Mouse (Mus musculus): Measurements from ENCODE around the gene Dhx9.
A peak's percentile ranks its signal among the peaks of the same experiment; 100 is the strongest.
"Not testable (repeated sequence)": the region's sequence is repeated elsewhere in the genome, so short reads cannot be mapped to it uniquely, and the experiment has no call there.

Gene Dhx9

GRCm38 (mm10) chr1:153487500-153487879 lies at the start of gene Dhx9:
Dhx9 (minus strand) TSS chr1:153487660.
- DNase-seq (ENCODE audit: low spot score in 2 of 2): peak; percentile 97 to 98

GRCm38 (mm10) chr1:153535611-153536010 lies 48.2 kb upstream of the Dhx9 start:
- peak in 1 of 2 experiments; percentile 20 for DNase-seq (ENCODE audit: low spot score in 2 of 2)

- not testable (repeated sequence) for DNase-seq (ENCODE audit: low spot score in 2 of 2)
These were observed 45.4 kb upstream of the Dhx9 start for GRCm38 (mm10) chr1:153532896-153533295.

DNA sequence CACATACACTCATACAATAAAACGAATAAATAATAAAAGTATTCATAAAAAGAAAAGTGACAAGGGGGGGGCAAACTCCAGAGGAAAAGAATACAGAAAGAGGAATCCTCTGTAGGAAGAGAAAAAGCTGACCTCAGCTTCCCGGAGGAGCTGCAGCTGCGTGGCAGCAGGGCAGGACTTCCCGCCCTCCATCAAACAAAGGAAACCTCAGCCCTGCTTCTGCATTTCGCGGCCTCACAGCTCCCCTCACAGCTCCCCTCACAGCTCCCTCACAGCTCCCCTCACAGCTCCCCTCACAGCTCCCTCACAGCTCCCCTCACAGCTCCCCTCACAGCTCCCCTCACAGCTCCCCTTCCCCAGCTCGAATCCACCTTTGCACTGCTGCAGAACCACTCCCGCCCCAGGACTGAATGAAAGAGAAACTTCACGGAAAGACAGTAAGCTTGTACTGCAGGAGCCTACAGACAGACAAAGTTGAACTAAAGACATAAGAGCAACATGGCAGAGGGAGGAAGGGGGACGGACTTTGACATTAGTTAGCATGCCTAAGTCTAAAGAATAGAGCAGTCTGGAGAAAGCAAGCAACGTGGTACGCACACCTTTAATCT lies 44.9 kb upstream of the Dhx9 start:
- DNase-seq (ENCODE audit: low spot score in 2 of 2): peak; percentile 17 to 22

GRCm38 (mm10) chr1:153531677-153532233 lies 44.3 kb upstream of the Dhx9 start:
- DNase-seq (ENCODE audit: low spot score in 2 of 2): no peak

GRCm38 (mm10) chr1:153522116-153522515 lies 34.7 kb upstream of the Dhx9 start:
- DNase-seq (ENCODE audit: low spot score in 2 of 2): no peak

DNA sequence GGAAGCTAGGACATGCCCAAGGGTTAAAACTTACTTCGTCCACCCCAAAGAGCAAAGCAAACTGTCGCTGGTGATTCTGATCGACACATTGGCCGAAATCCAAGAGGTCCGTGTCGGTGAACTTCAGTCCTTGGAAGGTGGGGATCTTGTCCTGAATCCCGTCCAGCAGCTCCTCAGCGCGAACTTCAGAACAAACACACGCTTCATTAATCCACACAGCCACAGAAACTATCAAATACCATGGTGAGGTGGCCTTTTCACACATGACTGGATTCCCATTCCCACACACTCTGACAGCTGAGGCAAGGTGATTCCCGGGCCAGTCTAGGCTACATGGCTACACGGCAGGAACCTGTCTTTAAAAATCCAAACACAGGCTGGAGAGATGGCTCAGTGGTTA lies 27.9 kb upstream of the Dhx9 start:
- DNase-seq (ENCODE audit: low spot score in 2 of 2): no peak

DNA sequence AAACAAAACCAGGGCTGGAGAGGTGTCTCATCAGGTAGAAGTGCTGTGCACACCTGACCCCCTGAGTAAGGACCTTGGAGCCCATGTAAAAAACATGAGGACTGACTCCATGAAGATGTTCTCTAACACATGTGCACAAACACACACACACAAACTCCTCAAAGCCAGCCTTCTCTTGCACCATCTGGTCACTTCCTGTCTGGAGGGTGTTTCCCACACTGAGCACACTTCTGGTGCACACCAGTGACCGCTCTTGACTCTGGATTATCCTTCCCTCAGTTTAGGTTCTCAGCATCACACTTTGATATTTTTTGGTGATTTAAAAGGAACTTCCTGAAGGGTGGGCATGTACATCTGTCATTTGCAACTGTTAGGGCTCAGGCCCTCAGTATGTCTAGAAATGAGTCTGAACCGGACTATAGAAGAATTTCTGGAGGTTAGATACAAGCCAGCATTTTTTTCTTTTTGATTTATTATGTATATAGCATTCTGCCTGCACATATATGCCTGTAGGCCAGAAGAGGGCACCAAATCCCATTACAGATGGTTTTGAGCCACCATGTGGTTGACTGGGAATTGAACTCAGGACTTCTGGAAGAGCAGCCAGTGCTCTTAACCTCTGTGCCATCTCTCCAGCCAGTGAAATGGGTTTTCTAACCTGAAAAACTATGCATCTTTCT lies 23.0 kb upstream of the Dhx9 start:
- DNase-seq (ENCODE audit: low spot score in 2 of 2): no peak

GRCm38 (mm10) chr1:153509569-153509968 lies 22.1 kb upstream of the Dhx9 start:
- DNase-seq (ENCODE audit: low spot score in 2 of 2): not testable (repeated sequence)

DNA sequence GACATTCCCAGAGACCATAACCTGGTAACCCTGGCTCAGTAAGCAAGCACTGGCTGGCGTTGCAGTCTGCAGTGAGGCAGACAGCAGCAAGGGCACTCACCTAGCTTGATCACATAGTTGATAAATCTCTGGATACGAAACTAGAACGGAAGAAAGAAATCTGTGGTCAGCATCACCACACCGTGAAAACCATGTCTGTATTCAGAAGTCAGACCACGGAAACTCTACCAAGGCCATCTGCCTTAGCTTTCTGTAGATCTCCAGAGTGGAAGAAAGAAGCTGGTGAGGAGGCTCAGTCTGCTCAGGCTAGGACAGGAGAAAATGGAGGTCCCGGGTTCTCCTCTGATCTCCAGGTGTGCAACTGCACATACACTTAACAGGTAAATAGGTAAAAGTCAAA lies 21.6 kb upstream of the Dhx9 start:
- no peak for DNase-seq (ENCODE audit: low spot score in 2 of 2)

- no peak for DNase-seq (ENCODE audit: low spot score in 2 of 2)
These were observed 18.8 kb upstream of the Dhx9 start for GRCm38 (mm10) chr1:153506266-153506665.

DNA sequence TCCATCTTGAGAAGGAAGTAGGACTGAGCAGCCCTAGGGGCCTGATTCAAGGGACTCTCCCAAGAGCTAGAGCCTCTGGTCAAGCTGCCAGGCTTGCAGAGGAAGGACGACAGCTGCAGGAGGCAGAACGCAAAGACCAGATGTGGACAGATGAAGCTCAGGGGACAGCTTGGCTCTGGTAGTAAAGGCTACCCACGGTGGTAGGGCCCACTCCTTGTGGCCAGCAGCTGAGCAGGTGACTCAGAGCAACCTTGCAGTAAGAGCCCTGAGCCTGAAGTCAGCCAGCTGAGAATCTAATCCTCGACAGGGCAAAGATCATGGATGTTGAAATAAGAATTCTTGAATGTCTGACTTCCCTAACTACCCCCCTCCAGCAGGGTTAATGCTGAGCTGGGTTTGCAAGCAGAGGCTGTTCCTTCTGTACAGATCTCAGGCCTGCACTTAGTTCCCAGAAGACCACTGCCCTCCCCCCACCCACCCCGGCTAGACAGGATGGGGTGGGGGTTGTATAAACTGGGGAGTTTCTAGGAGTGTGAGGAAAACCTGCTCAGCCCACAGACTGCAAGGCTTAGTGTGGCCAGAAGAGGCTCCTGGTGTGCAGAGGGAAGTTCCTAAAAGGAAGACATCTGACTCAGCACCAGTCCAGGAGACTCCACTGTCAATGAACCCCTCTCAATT lies 14.3 kb upstream of the Dhx9 start:
- DNase-seq (ENCODE audit: low spot score in 2 of 2): no peak

DNA sequence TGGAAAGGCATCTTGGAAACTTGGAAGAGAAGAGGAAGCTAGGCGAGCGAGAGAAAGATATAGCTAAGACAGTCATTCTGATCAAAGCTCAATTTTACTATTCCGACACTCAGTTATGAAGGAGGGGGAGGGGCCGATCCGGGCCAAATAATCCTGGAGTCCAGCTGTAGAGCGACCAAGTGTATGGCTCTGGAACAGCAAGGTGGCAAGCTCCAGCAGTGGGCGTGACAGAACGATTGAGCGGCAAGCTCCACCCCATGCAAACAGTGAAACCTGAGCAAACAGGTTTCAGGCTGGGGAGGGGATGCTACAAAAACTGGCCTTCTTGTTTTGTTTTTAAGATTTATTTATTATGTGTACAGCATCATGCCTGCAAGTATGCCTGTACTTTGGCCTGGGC lies 12.6 kb upstream of the Dhx9 start:
- no peak for DNase-seq (ENCODE audit: low spot score in 2 of 2)

- DNase-seq (ENCODE audit: low spot score in 2 of 2): no peak
These were observed 8.6 kb upstream of the Dhx9 start for GRCm38 (mm10) chr1:153496030-153496429.

DNA sequence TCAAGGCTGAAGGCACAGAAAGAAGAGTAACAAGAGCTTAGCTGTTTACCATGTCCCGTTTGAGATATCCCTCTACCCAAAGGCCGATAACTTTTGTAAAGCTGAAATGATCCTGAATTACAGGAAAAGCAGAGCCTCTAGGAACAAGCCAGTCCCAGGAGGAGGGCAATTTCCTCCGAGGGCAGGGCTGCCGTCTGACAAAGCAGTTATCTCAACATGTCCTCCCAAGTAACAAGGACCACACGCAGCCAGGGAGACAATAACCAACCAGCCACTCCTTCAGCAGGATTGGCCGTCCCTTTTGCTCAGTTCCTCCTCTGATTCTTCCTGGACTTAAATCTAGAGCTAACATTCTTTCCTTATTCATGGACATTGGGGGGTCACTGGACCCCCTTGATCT lies 6.5 kb upstream of the Dhx9 start:
- no peak for DNase-seq (ENCODE audit: low spot score in 2 of 2)

GRCm38 (mm10) chr1:153493338-153493737 lies 5.9 kb upstream of the Dhx9 start:
- DNase-seq (ENCODE audit: low spot score in 2 of 2): no peak

DNA sequence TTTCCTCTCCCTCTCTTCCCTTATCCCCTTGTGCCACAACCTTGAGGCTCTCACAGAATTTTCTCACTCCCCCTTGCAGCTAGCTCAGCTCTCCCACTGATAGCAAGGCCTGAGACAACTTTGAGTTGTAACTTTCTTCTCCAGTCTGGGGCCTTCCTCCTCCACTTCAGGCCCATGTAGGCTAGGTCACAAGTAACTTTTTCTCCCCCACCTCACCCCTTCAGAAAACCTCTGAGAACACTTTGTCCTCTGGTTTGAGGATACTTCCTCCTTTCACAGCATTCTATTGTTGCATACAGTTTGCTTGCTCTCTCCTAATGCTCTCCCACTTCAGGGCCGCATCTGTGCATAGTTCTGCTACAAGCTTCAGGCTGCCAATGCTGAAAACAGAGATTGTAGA lies 4.4 kb upstream of the Dhx9 start:
- peak; percentile 65 to 79 for DNase-seq (ENCODE audit: low spot score in 2 of 2)

GRCm38 (mm10) chr1:153491345-153491744 lies 3.9 kb upstream of the Dhx9 start:
- no peak for DNase-seq (ENCODE audit: low spot score in 2 of 2)

GRCm38 (mm10) chr1:153489963-153490362 lies 2.5 kb upstream of the Dhx9 start:
- no peak for DNase-seq (ENCODE audit: low spot score in 2 of 2)

DNA sequence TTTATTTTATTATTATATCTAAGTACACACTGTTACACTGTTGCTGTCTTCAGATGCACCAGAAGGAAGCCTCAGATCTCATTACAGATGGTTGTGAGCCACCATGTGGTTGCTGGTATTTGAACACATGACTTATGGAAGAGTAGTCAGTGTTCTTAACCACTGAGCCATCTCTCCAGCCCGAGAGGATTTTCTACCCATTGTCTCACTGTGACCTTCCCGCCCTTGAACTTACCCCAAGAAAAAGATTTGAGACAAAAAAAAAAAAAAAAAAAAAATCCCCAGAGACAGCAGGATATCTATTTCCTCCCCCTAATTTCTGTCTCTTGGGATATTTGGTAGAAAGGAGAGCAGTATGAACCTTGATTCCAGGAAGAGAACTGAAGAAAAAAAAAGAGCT lies 2.1 kb upstream of the Dhx9 start:
- no peak for DNase-seq (ENCODE audit: low spot score in 2 of 2)

GRCm38 (mm10) chr1:153489132-153489531 lies 1.7 kb upstream of the Dhx9 start:
- peak; percentile 85 to 86 for DNase-seq (ENCODE audit: low spot score in 2 of 2)

DNA sequence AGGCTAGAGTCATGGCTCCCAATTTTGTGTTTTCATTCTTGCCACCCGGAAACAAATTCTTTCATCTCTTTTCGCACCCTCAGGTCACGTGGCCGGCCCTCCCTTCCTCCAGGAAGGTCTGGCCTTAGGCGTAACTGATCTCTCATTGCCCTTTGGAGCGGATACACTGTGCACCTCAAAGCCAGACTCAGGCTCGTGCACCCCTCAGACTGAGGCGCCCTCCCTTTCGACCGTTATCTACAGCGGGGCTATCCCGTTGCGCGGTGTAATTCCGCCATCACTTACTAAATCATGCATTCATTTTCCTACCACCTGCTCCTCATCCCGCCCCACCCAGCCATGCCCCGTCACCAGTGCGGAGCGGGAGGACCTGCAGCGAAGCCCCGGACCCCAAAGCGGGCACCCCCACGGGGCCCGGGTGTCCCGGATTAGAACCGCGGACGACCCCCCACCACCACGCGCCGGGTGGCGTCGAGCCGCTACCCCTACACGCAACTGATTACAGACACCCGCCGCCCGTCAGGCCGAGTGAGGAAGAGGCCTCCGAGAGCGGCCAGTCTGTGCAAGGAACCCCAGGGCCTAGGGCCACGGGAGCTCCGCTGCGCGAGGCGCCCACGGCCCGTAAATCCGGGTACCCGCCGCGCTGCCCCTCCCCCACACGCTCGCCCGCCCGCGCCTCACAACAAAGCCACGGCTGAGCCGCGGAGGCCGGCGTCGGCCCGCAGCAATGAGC lies 527 bp downstream of the Dhx9 start:
- peak; percentile 63 to 69 for DNase-seq (ENCODE audit: low spot score in 2 of 2)
